Mouse (Mus musculus) hindbrain, embryonic 16.5 days (tissue): ENCODE data around the gene Btaf1. TPM values are rescaled to one million over a fixed set of nuclear protein-coding genes. Genes with fewer than 3 reads are reported as not detected.

ENCODE experiments used
- ATAC-seq: fragments of 200-750 bp; cut with Nextera tagmentation; 2 replicates; pipeline ENCODE4 v1.8.0; 2017; ENCODE audit warnings: moderate TSS enrichment, moderate library complexity
- H3K27ac ChIP-seq: fragments of 300-500 bp; sonication (generic); 2 replicates; pipeline ENCODE4 v1.5.1; 2014; ENCODE audit warnings: low read depth, mild to moderate bottlenecking, control low read depth, low read length, moderate library complexity
- H3K27me3 ChIP-seq: fragments of 300-500 bp; sonication (generic); replicated peaks from 2 replicates; pipeline ENCODE4 v1.6.1; 2014; ENCODE audit warnings: low read length; ENCODE audit not compliant: control insufficient read depth, insufficient read depth
- H3K36me3 ChIP-seq: fragments of 300-500 bp; sonication (generic); 2 replicates; pipeline ENCODE4 v1.6.1; 2014; ENCODE audit warnings: mild to moderate bottlenecking, low read length, moderate library complexity, mixed read lengths; ENCODE audit not compliant: control insufficient read depth, insufficient read depth
- H3K4me1 ChIP-seq: fragments of 300-500 bp; sonication (generic); 2 replicates; pipeline ENCODE4 v1.6.1; 2014; ENCODE audit warnings: low read depth, low read length; ENCODE audit not compliant: control insufficient read depth, insufficient read depth
- H3K4me2 ChIP-seq: fragments of 300-500 bp; sonication (generic); 2 replicates; pipeline ENCODE4 v1.6.1; 2014; ENCODE audit warnings: mild to moderate bottlenecking, low read length, control low read depth, moderate library complexity
- H3K4me3 ChIP-seq: fragments of 300-500 bp; sonication (generic); 2 replicates; pipeline ENCODE4 v1.5.1; 2014; ENCODE audit warnings: mild to moderate bottlenecking, low read length, control low read depth, moderate library complexity
- H3K9ac ChIP-seq: fragments of 300-500 bp; sonication (generic); 2 replicates; pipeline ENCODE4 v1.6.1; 2014; ENCODE audit warnings: low read depth, mild to moderate bottlenecking, control low read depth, low read length, moderate library complexity
- H3K9me3 ChIP-seq: fragments of 300-500 bp; sonication (generic); 2 replicates; pipeline ENCODE4 v1.6.1; 2014; ENCODE audit warnings: mild to moderate bottlenecking, low read length, moderate library complexity; ENCODE audit not compliant: control insufficient read depth
- WGBS: fragments of 180-500 bp; shearing (Covaris S2); extraction: QIAGEN DNeasy Blood & Tissue Kit; methylation state at CpG from one replicate; pipeline ENCODE4 v1.1.7; 2014; 5-methylcytosine and 5-hydroxymethylcytosine counted together
- polyA plus RNA-seq: library from polyadenylated mRNA; unstranded; fragments of >200 nt; fragmentation: Nextera tagmentation; extraction: Ambion mirVana; gene quantifications from 2 replicates; pipeline ENCODE4 v1.2.1, GENCODE M21; 2015

Gene Btaf1
- polyA plus RNA-seq, 1 experiment from 2014 or later: 6.6 TPM

DNA sequence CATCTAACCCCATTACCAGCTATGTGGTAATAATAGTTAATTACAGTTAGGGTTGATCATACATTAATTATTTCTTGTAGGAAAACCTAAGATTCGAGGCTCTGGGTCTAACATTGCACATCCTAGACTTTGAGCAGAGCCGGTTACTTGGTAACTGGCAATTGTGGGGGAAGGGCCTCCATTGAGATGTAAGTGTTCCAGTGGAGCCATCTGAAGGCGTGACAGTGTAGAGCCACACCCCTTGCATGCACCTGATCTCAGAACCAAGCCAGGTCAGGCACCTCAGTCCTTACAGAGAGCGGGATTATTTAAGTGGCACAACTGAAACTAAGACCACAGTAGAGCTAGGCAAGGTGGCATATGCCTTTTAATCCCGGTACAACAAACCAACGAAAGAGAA, 87.6 kb downstream of the Btaf1 start:
- H3K4me3 ChIP-seq: no peak overlapping the region
- 97% methylated on average over 6 of the region's 6 CpGs for WGBS
- H3K27me3 ChIP-seq: no peaks in the 10 kb centered on the region
- H3K4me2 ChIP-seq: no peak overlapping the region
- H3K9me3 ChIP-seq: peaks cover 8% of the 10 kb centered on the region
- no peak for ATAC-seq
- H3K27ac ChIP-seq: no peak overlapping the region
- peaks cover 19% of the 10 kb centered on the region for H3K36me3 ChIP-seq
- no peaks in the 10 kb centered on the region for H3K4me1 ChIP-seq
- H3K9ac ChIP-seq: no peak overlapping the region

DNA sequence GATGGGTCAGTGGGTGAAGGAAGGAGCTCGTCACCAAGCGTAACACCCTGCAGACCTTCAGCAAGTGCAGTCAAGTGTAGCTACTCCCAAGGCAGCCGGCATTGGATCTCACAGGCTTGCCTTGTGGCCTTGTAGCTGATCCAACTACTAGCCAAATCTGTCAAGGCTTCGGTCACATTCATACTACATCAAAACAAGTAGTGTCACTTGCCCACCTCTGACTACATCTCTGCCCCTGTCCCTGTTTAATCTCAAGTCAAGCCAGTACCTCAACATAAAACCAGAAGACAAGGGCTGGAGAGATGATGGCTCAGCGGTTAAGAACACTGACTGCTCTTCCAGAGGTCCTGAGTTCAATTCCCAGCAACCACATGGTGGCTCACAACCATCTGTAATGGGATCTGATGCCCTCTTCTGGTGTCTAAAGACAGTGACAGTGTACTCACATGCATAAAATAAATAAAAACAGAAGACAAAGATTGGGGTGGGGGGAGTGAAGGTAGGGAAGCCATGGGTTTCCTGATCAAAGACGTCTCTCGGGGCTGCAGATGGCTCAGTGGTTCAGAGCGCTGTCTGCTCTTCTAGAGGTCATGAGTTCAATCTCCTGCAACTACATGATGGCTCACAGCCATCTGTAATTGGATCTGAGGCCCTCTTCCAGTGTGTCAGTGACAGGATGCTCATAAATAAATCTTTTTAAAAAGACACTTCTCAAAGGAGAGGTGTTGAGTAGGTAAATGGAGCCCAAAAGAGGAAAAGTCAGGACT, 88.5 kb downstream of the Btaf1 start:
- Histone ChIP-seq H3K27ac (no peak overlapping the region), H3K4me2 (no peak overlapping the region), H3K9ac (no peak overlapping the region), H3K4me3 (no peak overlapping the region), H3K36me3 (peaks cover 19% of the 10 kb centered on the region), H3K9me3 (peaks cover 8% of the 10 kb centered on the region), H3K27me3 (no peaks in the 10 kb centered on the region), H3K4me1 (no peaks in the 10 kb centered on the region)
- WGBS: 87% methylated on average over 8 of the region's 8 CpGs
- ATAC-seq: no peak

DNA sequence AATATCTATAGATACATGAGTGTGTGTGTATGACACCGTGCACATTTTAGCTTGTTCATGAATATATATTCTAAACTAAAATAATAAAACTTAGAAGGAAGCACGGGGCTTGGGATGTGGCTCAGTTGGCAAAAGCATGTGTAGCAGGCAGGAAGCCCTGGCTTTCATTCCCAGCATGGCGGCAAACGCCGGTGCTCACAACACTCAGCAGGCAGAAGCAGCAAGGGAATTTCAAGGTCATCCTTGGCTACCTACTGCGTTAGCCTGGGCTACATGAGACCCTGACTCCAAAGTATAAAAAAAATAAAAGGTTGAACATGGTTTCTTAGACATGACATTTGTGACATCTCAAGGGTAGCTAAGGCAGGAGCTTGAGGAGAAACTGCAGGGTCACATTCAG, 91.0 kb downstream of the Btaf1 start:
- 98% methylated on average over 6 of the region's 6 CpGs for WGBS
- peaks cover 8% of the 10 kb centered on the region for H3K9me3 ChIP-seq

DNA sequence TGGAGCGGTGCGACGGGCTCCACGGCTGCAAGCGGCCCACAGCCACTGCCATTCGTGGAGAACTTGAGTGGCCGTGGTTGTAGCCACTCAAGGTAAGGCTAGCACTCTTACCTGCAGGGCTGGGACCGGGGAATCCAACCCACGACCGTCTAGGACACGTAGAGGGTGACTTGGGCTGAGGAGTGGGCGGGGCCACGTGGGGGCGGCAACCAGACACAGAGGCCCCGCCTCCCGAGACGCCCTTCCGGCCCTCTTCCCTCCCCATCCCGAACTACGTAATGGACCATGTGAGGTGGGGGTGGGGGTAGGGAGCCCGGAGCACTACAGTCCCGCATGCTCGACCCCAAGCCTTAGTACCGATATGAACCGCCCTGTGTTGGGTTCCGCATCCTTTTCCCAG, 92.5 kb downstream of the Btaf1 start:
- Histone ChIP-seq H3K27ac (no peak overlapping the region), H3K9me3 (peaks cover 8% of the 10 kb centered on the region), H3K4me1 (peaks cover 3% of the 10 kb centered on the region), H3K27me3 (no peaks in the 10 kb centered on the region), H3K4me3 (peak overlapping the region; percentile 40), H3K9ac (0 out of 2 replicates have a peak overlapping the region, but pooled peaks have one; percentile 9), H3K4me2 (peak overlapping the region; percentile 59), H3K36me3 (no peaks in the 10 kb centered on the region; the same call in 1 of the 2 replicates)
- peak; percentile 90 for ATAC-seq
- WGBS: 6% methylated on average over 25 of the region's 26 CpGs

More for the DNA sequence above, 91.0 kb downstream of the Btaf1 start:
- H3K9ac ChIP-seq: no peak overlapping the region
- H3K4me3 ChIP-seq: no peak overlapping the region
- no peak overlapping the region for H3K4me2 ChIP-seq
- H3K4me1 ChIP-seq: no peaks in the 10 kb centered on the region; the same call in 1 of the 2 replicates
- H3K27me3 ChIP-seq: no peaks in the 10 kb centered on the region
- peaks cover 2% of the 10 kb centered on the region; the same call in 1 of the 2 replicates for H3K36me3 ChIP-seq
- no peak overlapping the region for H3K27ac ChIP-seq
- ATAC-seq: no peak

DNA sequence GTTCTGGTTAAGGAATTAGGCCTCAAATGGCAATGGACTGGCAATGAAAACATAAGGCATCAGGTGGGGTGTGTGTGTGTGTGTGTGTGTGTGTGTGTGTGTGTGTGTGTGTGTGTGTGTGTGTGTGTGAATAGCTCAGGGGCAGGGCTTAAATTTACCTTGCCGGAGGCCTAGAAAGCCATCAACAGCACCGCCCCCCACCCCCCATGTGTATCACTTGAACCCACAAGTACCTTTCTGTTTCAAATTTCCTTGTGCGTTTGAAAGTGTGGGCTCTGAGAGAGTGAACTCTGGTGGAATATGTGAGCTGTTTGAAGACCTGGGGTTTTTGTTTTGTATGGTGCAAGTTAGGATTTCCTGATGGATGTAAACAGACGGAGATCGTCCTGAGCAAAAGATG, 93.1 kb downstream of the Btaf1 start:
- Histone ChIP-seq H3K4me2 (peak overlapping the region; percentile 59), H3K27ac (no peak overlapping the region), H3K9me3 (peaks cover 8% of the 10 kb centered on the region), H3K27me3 (no peaks in the 10 kb centered on the region), H3K36me3 (no peaks in the 10 kb centered on the region), H3K9ac (0 out of 2 replicates have a peak overlapping the region, but pooled peaks have one; percentile 9), H3K4me3 (peak overlapping the region; percentile 40), H3K4me1 (peaks cover 3% of the 10 kb centered on the region)
- 66% methylated on average over 5 of the region's 5 CpGs for WGBS
- ATAC-seq: 0 out of 2 replicates have a peak, but pooled peaks have one; percentile 5

DNA sequence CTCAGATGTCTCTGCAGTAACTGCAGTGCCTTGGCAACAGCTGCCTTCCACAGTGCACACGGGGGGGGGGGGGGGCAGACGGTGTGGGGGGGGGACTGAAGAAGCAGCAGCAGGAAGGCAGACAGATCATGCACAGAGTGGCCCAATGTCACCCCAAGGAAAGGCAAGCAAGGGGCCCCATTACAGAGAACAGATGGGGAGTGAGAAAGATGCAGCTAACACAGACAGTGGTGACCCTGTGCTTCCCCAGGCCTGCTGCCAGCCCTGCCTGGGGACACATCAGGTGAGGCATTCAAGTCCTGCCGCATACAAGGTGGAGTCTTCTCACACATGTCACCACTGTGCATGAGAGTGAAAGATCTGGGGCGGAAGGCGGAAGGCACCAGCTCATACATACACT, 94.7 kb downstream of the Btaf1 start:
- WGBS: 64% methylated on average over 5 of the region's 5 CpGs
- Histone ChIP-seq H3K36me3 (0 out of 2 replicates have a peak, but pooled peaks cover 2% of the 10 kb centered on the region), H3K27ac (no peak overlapping the region), H3K9ac (no peak overlapping the region), H3K4me1 (peaks cover 3% of the 10 kb centered on the region), H3K27me3 (no peaks in the 10 kb centered on the region), H3K4me3 (no peak overlapping the region), H3K9me3 (peaks cover 8% of the 10 kb centered on the region), H3K4me2 (no peak overlapping the region)
- ATAC-seq: peak; percentile 15; the same call in 1 of the 2 replicates

DNA sequence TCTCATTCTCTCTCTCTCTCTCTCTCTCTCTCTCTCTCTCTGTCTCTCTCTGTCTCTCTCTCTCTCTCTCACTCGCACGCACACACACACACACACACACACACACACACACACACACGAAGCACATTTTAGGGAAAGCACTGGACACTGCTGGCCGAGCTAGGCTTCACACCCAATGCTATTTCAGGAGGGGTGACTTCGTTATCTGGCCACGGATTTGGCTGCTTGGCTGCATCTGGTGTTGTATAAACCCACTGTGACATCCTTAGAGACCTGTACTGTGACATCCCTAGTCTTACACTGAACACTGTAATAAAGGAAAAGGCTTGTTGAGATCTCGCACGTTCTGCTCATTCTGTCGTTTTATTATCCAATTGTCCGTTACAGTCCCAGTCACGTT, 95.1 kb downstream of the Btaf1 start:
- Histone ChIP-seq H3K9me3 (peaks cover 5% of the 10 kb centered on the region), H3K4me2 (no peak overlapping the region), H3K36me3 (0 out of 2 replicates have a peak, but pooled peaks cover 2% of the 10 kb centered on the region), H3K4me3 (no peak overlapping the region), H3K27ac (no peak overlapping the region), H3K4me1 (peaks cover 3% of the 10 kb centered on the region), H3K9ac (no peak overlapping the region), H3K27me3 (no peaks in the 10 kb centered on the region)
- WGBS: 75% methylated on average over 11 of the region's 11 CpGs
- no peak for ATAC-seq

DNA sequence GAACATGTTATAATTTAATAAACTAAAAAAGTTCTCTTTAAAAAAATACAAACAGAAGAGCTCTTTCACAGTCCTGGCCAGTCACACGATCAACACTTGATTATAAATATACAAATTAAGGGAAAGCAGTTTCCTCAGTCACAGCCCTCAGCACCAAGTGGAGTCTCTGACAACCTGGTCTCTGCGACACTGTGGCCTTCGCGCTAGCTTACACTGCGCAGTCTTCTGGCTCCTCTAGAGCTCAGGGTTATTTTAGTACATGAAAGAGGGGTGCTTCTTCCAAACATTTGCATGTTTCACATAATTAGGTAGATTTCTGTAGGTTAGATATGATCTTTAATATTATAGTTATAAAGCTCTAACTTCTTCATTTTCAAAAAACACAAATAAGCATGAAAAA, 96.3 kb downstream of the Btaf1 start:
- ATAC-seq: no peak
- Histone ChIP-seq H3K27ac (no peak overlapping the region), H3K4me3 (no peak overlapping the region), H3K9ac (no peak overlapping the region), H3K36me3 (0 out of 2 replicates have a peak, but pooled peaks cover 4% of the 10 kb centered on the region), H3K27me3 (no peaks in the 10 kb centered on the region), H3K4me2 (no peak overlapping the region), H3K4me1 (peaks cover 3% of the 10 kb centered on the region), H3K9me3 (no peaks in the 10 kb centered on the region)
- 85% methylated on average over 5 of the region's 5 CpGs for WGBS

DNA sequence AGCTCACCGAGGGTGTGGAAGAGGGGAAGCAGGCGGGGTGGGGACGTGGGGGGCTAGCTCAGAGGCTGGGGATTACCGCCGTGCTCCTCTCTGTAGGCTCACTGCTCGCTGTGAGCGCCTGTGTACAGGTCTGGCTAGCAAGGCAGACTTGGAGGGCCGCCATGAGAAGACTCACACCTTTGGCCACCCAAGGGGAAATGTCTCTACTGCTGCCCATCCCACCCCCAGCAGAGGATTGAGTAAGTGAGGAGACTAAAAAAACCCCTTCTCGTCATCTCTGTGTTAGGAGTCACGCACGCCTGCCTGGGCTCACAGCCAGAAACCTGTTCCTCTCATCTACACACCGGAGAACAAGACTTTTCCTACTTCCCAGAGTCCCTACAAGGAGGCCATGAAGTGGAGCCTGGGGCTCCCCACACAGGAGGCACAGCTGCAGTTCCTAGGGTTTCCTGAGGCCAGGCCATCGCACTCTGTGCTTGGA, 100.0 kb downstream of the Btaf1 start:
- 74% methylated on average over 13 of the region's 13 CpGs for WGBS
- no peak overlapping the region for H3K4me2 ChIP-seq
- H3K9me3 ChIP-seq: no peaks in the 10 kb centered on the region
- no peak for ATAC-seq
- H3K36me3 ChIP-seq: 0 out of 2 replicates have a peak, but pooled peaks cover 4% of the 10 kb centered on the region
- no peak overlapping the region for H3K4me3 ChIP-seq
- H3K27ac ChIP-seq: no peak overlapping the region
- H3K4me1 ChIP-seq: peaks cover 3% of the 10 kb centered on the region; the same call in 1 of the 2 replicates
- H3K9ac ChIP-seq: no peak overlapping the region
- no peaks in the 10 kb centered on the region for H3K27me3 ChIP-seq
